Mouse (Mus musculus) urinary bladder, postnatal 14 days (tissue): ENCODE data around the gene Rbm34.

ENCODE experiments used
- DNase-seq: peaks from one replicate; pipeline ENCODE4 v3.0.0; 2021; ENCODE audit warnings: low spot score

Gene Rbm34

GRCm38 (mm10) chr8:126961516-126961915 is 9.4 kb downstream of the Rbm34 start:
- no peak for DNase-seq

- DNase-seq = no peak
Observed at GRCm38 (mm10) chr8:126951900-126952636, 18.8 kb downstream of the Rbm34 start.

DNA sequence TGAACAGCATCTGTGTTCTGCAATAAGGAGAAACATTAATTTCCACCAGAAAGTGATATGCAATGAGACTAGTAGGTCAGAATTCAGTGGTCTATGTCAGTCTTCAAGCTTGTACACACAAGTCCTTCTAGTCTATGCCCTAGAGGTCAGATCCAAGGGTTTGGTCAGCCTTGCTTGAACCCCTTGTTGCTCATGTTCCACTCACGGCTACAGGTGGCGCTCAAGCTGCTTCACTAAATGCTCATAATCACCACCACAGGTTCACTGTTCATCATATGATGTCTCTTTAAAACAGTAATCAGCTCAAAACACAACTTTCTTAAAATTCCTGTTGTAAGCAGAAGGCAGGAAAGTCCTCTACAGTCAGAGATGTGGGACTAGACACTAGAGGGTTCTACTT is 21.3 kb downstream of the Rbm34 start:
- no peak for DNase-seq

- no peak for DNase-seq
Observed at GRCm38 (mm10) chr8:126946444-126946843, 24.4 kb downstream of the Rbm34 start.

GRCm38 (mm10) chr8:126945730-126946163 is 25.1 kb downstream of the Rbm34 start, which contains the start of gene Tomm20:
Gene Tomm20 (minus strand): TSS chr8:126945844.
- peak; percentile 96 for DNase-seq

GRCm38 (mm10) chr8:126944781-126945691 is 25.8 kb downstream of the Rbm34 start:
- no peak for DNase-seq

DNA sequence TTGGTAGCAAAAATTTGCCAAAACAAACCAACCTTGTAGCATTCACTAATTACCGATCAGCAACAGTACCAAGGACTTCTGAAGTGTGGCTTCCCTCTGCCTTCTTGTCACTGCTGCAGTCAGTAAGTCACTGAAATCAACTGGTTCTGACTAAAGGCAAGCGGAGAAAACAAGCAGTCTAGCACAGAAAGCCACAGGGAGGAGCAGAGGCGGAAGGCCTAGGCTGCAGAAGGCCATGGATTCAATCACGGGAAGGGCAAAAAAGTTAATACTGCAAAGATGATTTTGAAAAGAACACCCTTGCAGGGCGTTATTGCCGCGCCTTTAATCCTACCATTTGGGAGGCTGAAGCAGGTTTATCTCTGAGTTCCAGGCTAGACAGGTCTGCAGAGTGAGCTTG is 27.3 kb downstream of the Rbm34 start:
- no peak for DNase-seq

DNA sequence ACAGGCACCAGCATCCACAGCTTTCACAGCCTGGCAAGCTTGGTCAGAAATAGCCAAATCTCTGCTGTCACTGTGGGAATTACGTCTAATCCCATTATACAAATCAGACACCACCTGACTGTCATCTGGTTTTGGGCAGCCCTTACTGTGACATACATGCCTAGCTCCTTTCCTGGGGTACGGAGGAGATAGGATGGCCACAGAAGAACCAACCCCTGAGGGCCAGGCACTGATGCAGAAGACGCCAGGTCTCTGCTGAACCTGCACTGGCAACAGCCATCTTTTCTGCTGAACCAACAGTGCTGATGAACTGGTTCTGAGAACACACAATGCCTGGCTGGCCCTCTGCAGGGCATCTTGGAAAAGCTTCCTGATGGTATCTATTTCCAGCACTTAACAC is 33.5 kb downstream of the Rbm34 start:
- no peak for DNase-seq

DNA sequence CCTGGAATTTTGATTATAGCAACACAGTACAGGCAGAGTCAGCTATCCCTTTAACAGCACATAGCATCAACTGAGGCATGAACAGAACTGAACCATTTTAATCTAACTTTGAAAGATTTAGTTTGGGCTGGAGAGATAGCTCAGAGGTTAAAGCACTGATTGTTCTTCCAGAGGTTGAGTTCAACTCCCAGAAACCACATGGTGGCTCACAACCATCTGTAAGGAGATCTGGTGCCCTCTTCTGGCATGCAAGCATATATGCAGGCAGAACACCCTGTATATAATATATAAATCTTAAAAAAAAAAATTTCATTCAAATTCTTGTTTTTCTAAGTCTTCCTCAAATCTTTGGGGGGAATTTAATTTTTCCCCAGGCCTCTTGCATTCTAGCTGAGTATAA is 34.9 kb downstream of the Rbm34 start:
- no peak for DNase-seq

DNA sequence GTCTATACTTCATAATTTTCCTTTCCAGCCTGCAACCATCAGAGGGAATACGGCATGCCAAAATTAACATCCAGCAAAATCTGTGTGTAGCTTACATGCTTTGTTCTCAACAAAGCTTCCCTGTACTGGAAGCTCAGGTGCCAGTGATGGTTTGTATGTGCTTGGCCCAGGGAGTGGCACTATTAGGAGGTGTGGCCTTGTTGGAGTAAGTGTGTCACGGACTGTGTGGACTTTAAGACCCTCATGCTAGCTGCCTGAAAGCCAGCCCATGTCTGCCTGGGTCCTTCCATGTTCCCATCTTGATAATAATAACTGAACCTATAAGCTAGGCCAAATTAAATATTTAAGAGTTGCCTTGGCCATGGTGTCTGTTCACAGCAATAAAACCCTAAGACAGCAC is 35.5 kb downstream of the Rbm34 start:
- DNase-seq = no peak

- no peak for DNase-seq
Observed at GRCm38 (mm10) chr8:126932656-126933055, 38.2 kb downstream of the Rbm34 start.

- DNase-seq = no peak
Observed at GRCm38 (mm10) chr8:126932249-126932648, 38.6 kb downstream of the Rbm34 start.

- no peak for DNase-seq
Observed at GRCm38 (mm10) chr8:126931720-126932119, 39.2 kb downstream of the Rbm34 start.

GRCm38 (mm10) chr8:126929607-126930161 is 41.2 kb downstream of the Rbm34 start:
- DNase-seq = peak; percentile 70

GRCm38 (mm10) chr8:126928755-126929505 is 41.9 kb downstream of the Rbm34 start:
- DNase-seq = no peak

DNA sequence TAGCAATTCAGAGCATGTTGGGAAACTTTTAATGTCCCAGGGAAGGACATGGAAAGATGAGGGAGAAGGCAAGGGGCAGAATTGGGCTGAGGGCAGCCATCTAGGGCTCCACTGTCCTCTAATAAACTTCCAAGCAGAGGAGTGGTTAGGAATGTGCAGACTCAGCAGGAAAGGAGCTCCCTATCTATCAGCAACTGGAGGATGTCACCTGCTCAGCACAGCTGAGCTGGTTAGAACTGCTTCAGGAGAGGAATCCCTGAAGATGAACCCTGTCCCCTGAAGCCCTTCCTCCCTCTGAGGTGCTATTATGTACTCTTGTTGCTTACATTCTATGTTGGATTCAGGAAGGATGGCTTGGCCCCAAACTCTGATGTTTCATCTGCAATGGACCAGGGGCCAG is 42.8 kb downstream of the Rbm34 start:
- no peak for DNase-seq

GRCm38 (mm10) chr8:126927058-126927457 is 43.8 kb downstream of the Rbm34 start:
- DNase-seq = no peak

- DNase-seq = no peak
Observed at GRCm38 (mm10) chr8:126922981-126923380, 47.9 kb downstream of the Rbm34 start.

DNA sequence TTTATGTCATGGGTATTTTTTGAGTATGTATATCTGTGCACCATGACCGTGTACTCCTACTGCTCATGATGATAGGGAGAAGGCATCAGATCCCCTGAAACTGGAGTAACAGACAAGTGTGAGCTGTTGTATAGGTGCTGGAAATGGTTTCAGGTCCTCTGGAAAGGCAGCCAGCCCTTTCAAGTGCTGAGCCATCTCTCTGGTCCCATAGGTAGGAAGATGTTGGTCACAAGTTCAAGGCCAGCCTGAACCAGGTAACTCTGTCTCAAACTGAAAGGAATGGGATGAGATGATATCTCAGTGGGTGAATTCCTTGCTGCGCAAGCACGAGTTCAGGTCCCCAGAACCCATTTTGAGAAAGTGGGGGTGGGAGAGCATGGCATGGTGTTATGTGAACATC is 49.4 kb downstream of the Rbm34 start:
- no peak for DNase-seq

GRCm38 (mm10) chr8:126920845-126921244 is 50.0 kb downstream of the Rbm34 start:
- DNase-seq = peak; percentile 79

DNA sequence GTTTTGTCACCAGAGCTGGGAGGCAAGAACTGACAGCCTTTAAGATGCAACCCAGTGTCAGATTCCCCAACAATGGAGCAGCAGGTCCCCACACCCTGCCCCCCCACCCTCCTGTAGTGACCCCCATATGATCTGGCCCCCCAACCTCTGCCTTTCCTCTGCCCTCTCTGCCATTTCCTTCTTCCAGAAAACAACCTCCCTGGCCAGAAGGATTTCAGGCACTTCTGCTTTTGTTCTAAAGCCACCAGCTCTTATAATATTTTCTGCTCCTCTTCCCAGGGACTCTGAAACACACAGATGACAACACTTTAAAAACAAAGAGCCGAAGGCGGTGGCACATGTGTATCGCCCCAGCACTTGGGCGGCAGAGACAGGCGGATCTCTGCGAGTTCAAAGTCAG is 50.5 kb downstream of the Rbm34 start:
- DNase-seq = no peak

DNA sequence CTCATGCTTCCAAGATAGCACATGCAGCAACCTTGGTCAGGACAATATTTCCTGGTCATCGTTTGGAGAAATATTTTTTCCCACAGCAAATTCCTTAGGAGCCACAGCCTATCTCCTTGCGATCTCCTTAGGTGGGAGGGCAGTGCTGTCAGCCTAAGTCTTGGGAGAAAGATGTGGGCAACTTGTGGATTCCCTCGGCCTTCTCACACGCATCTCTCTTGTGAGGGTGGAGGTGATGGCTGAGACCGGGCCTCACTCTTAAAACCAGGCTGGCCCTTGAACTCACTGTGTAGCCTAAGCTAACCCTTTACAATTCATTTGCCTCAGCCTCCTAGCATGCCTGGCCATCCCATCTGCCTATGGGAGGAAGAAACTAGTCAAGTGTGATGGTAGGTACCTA is 51.2 kb downstream of the Rbm34 start:
- DNase-seq = no peak
